Mouse (Mus musculus): ENCODE measurements at regions not wholly inside any gene's neighbourhood (a gene's known extent, or its start where the extent isn't known, plus 50 kb on each side); places are given as distances from the start of the nearest gene placed in this dataset.
"Not testable (repeated sequence)": the region's sequence is repeated elsewhere in the genome, so short reads cannot be mapped to it uniquely, and the experiment has no call there.

DNA sequence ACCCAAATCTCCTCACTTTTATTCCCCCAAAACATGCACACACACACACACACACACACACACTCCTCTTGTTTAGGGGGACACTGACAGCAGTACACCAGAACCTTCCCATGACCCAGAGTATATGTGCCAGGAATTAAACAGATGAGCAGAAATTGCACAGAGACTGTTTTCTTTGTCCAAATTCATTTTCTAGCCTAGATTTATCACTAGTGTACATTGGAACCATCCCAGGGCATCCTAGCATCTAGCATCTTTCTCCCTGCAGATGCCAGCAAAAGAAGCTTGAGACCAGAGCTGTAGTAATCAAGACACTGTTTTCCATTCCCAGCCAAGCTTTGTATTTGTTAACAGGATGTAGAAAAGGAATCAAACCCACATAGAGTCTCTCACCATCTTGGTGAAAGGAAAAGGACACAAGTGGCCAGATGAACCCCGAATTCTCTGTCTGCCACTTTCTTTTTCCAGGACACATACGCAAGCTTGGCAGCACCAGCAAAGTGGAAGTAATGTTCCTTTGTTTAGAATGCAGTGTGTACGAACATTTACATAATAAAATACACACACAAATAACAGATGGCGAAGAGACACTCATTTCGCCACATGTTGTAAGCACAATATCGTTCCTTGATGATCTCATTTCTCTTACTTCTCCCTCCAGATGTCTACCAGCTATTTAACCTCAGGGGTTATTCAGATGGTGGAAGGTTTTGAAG is 250.3 kb upstream of the Gm11146 start:
- DNase-seq (ENCODE audit: low spot score in 2 of 2): no peak

DNA sequence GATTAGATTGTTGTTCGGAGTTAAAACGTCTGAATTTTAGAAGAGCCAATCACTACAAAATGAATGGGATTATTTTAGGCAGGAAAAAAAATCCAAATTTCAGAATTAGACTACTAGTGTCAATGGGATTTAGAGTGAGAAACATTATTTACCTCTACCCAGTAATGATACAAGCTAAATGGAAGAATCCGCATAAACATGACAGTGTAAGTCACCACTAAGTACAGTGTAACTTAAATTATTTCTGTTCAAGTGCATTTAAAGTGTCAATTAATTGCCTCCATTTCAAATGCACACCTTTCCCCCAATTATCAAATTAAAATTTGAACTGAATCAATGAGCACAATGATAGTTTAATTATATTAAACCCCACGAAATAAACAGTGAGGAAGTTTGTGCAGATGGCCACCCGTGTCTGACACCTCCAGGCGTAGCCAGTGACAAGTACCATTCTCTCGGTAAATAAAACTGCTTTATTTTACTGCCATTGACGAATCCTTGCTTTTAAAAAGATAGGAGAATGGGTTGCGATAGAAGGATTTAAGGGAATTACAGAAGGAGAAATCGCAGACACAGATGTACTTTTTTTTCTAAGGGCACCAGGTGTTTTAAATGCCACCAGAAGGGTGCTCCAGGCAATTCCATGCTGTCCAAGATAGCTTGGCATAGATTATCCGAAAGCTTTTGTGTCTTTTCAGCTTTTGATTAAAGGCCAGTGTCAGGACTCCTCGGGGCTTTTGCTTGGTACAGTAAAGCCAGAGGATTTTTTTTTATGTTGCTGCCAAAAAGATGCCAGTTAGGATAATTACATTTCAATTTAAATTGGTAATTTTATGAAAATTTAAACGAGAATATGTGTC is 249.5 kb upstream of the Gm11146 start:
- no peak for DNase-seq (ENCODE audit: low spot score in 2 of 2)

DNA sequence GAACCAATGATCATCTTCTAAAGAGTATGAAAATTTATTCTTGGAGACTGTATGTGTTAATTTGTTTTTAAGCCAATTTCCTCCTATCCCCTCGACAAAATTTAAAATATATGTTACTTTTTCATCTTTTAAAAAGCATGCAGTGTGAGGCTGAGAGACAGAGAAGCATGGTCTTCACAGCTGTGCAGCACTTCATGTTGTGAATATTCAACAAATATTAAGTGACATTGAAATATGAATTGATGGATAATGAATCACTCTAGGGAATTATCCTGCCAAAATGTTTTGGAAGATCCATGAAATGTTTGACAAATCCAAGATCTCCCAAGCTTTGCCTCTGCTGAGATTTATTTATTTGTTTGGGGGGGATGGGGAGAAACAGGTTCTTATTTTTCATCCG is 233.9 kb upstream of the Gm11146 start:
- DNase-seq (ENCODE audit: low spot score in 2 of 2): no peak

DNA sequence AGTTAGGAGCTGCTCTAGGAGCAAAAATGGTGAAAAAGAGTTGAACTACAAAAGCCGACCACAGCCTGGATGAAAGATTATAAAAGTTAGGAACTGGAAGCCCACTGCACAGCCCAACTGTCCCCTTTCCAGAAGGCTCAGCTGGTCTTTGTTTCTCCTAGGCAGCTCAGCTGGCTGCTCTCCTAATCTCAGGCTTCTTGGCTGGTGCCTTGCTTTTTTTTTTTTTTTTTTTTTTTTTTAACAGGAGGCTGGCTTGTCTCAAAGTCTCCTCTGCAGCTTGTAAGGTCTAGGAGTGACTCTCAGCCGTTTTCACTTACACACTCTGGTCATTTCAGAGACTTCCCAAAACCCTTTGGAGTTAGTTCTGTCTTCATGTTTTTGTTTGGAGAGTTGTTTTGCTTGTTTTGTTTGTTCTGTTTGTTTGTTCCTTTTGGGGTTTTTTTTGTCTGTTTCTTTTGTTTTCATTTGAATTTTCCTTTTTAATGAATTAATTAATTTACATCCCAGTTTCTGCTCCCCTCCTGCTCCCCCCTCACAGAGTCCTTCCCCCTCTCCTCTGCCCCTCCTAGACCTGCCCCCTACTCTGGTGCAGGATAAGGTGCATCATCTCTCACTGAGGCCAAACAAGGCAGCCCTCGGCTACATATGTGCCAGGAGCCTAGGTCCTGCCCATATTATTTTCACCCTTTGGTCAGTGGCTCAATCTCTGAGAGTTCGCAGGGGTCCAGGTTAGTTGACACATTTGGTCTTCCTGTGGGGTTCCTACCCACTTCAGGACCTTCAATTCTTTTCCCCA is 225.6 kb upstream of the Gm11146 start:
- no peak for DNase-seq (ENCODE audit: low spot score in 2 of 2)

GRCm38 (mm10) chr16:77799709-77800108 is 197.8 kb upstream of the Gm11146 start:
- no peak for DNase-seq (ENCODE audit: low spot score in 2 of 2)

DNA sequence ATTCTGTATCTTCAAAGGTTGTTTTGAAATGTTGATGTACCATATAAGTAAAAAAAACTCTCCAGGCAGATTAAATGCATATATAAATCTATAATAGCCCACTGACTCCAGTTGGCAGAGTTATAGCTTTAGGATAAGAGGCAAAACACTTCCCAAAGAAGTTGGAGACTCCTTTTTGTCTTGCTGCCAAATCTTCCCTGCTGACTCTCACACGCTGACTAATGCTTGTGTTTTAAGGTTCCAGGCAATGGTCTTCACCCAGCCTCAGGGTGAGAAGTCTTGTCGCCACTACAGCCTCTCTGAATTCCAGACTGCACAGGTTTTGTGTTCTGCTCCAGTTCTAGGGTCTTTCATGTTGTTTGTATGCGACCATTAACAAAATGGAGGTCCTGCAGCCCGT is 195.0 kb upstream of the Gm11146 start:
- no peak for DNase-seq (ENCODE audit: low spot score in 2 of 2)

DNA sequence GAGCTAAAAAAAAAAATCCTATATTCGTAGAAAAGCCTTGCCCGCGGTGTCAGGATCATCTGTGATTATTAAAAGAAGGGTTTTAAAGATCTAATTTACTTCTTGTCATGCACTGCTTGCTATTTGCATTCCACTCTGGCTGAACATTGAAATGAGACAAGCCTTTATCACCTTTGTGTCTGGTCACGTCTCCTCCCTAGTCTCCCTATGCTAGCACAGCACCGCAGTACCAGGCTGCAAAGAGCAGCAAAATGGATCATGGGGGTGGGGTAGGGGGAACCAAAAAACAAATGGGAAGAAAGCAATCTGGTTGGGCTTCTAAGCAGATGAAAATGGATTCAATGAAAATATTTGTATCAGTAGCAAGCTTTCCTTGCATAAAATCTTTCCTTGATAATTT is 187.8 kb upstream of the Gm11146 start:
- no peak for DNase-seq (ENCODE audit: low spot score in 2 of 2)

GRCm38 (mm10) chr16:77789206-77789605 is 187.3 kb upstream of the Gm11146 start:
- DNase-seq (ENCODE audit: low spot score in 2 of 2): no peak

GRCm38 (mm10) chr16:77788781-77789150 is 186.9 kb upstream of the Gm11146 start:
- no peak for DNase-seq (ENCODE audit: low spot score in 2 of 2)

DNA sequence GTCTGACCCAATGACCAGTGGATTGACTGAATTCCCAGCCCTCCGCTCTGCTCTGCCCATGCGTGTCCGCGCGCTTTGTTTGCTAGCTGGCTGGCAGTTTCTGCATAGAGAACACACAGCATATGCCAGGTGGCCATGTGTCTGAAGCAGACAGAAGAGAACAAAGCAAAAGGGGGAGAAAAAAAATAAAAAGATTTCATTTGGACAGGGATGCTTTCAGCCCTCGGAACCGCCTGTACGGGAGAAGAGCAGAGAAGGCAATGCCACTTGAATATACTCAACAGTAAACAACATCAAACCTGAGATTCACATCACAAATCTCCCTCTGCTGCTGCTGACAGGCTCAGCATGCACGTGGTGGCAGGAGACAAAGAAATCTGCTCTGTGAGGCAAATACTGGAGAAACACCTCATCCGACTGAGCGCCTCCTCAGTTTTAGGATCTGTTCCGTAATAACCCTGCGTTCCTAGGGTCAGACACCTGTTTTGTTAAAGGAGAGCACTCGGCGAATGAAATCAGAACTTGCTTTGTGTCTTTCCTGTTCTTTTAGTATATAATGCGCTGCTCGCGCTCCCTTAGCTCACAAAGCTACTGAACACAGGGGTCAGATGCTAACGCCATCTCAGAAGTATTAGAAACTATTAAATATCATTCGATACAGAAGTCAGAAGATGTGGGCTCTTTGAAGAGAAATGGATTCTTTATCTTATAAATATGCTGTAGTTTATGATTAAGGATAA is 186.3 kb upstream of the Gm11146 start:
- peak; percentile 50 to 68 for DNase-seq (ENCODE audit: low spot score in 2 of 2)

GRCm38 (mm10) chr16:77787025-77787424 is 185.1 kb upstream of the Gm11146 start:
- no peak for DNase-seq (ENCODE audit: low spot score in 2 of 2)

- no peak for DNase-seq (ENCODE audit: low spot score in 2 of 2)
These were observed 177.1 kb upstream of the Gm11146 start for GRCm38 (mm10) chr16:77779019-77779418.

GRCm38 (mm10) chr16:77772075-77772474 is 170.2 kb upstream of the Gm11146 start:
- DNase-seq (ENCODE audit: low spot score in 2 of 2): no peak

GRCm38 (mm10) chr16:77760926-77761347 is 159.0 kb upstream of the Gm11146 start:
- DNase-seq (ENCODE audit: low spot score in 2 of 2): peak in 1 of 2 experiments; percentile 16

GRCm38 (mm10) chr16:77760479-77760878 is 158.6 kb upstream of the Gm11146 start:
- DNase-seq (ENCODE audit: low spot score in 2 of 2): peak in 1 of 2 experiments; percentile 8

DNA sequence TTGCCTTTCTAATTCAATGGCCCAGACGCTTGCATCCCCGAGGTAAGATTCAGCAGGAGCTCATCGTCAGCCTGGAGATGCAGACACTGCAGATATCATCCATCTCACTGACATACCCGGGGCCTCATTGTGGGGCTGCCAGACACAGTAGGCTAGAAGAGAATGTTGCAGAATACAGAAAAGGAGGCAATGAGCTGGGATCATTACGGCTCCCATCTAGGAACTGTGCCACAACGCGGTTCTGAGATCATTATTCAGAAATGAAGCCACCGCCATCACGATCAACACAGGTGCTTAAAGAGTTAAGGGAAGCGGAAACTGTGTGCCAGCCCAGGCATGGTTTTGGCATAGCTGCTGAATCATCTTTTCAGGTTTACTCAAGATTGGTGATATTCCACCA is 158.1 kb upstream of the Gm11146 start:
- peak; percentile 14 to 37 for DNase-seq (ENCODE audit: low spot score in 2 of 2)

- DNase-seq (ENCODE audit: low spot score in 2 of 2): no peak
These were observed 153.0 kb upstream of the Gm11146 start for GRCm38 (mm10) chr16:77754882-77755281.

DNA sequence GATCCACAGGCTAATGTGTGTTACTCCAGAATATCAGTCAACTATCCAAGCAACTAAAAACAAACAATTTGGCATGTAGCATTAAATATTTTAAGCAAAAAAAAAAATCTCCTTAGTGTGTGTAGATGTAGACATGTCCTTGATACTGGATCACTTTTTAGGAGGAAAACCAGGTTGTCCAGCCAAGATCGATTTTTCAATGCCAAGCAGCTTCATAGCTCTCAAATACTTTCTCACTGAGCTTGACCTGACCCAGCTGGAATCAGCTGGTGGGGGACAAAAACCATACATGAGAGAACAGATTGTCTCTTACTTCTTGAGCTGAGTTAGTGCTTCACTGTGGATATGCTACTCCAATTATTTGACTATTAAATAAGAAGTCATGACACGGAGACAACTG is 147.6 kb upstream of the Gm11146 start:
- DNase-seq (ENCODE audit: low spot score in 2 of 2): no peak

DNA sequence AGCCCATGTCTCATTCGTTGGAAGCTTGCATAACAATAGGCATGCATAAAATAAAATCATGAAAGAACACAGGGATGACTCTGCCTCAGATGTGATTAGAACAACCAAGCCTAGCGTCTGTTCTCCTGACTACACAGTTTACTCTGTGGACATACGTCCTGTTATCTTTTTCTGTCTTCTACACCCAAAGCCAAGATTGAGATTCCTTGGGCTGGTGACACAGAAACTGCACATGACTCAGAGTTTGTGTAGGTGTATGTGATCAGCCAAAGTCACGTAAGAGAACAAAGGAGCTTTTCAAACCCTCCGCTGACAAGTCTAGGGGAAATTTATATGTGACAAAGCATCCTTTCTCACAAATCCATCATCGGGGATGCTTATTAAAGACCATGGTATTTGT is 141.9 kb upstream of the Gm11146 start:
- peak; percentile 12 to 20 for DNase-seq (ENCODE audit: low spot score in 2 of 2)

GRCm38 (mm10) chr16:77738821-77739220 is 136.9 kb upstream of the Gm11146 start:
- no peak for DNase-seq (ENCODE audit: low spot score in 2 of 2)

DNA sequence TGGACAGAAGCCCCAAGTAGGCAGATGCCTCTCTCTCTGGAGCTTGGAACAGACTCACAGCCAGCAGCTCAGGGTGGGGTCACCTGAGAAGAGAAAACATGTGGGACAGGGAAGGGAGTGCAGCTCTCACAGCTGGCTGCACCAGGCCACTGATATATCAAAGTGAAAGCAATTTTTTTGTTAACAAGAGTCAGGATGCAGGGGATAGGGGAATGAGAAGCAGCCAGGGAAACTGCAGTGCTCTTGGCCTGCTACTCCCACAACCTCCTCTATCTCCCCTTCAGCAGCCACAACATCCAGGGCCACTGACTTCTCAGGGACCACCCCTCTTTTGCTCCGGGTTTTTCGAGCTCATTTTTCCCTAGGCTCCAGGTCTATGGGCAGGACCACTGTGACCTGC is 117.5 kb upstream of the Gm11146 start:
- DNase-seq (ENCODE audit: low spot score in 2 of 2): no peak

DNA sequence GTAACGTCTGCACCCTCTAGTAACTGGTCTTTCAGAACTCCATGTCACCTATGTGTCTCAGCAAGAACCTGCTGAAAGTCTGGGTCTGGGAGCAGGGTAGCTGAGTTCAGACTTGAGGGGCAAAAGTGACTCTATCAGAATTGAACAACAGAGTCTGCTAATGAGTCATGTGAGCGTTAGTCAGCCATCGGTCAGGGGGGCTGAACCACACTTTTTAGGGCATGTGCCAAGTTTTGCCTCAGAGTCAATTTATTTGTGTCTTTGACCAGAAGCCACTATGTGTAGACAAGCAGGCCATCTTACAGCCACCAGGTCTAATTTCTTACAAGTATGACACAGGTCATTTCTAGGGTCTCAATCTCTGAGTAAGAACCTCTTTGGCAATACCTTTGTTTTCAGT is 115.9 kb upstream of the Gm11146 start:
- DNase-seq (ENCODE audit: low spot score in 2 of 2): not testable (repeated sequence)

Measured in right cerebral cortex, adult 2 months (tissue).